Mouse (Mus musculus) bone marrow macrophage, adult 2 months (primary cell): ENCODE results near the gene Mylpf. TPM values are rescaled to one million over a fixed set of nuclear protein-coding genes. Genes with fewer than 3 reads are reported as not detected.
"Not testable (repeated sequence)": the region's sequence is repeated elsewhere in the genome, so short reads cannot be mapped to it uniquely, and the experiment has no call there.

Experiments used
- H3K27ac ChIP-seq: 2 replicates; pipeline ENCODE4 v1.5.1; 2012; ENCODE audit warnings: low read depth, low read length; ENCODE audit not compliant: insufficient read depth
- H3K4me1 ChIP-seq: 2 replicates; pipeline ENCODE4 v1.6.1; 2012; ENCODE audit warnings: low read length; ENCODE audit not compliant: control insufficient read depth, insufficient read depth
- H3K4me3 ChIP-seq: 2 replicates; pipeline ENCODE4 v1.5.1; 2012; ENCODE audit warnings: mild to moderate bottlenecking, low read length, moderate library complexity; ENCODE audit not compliant: insufficient read depth
- CTCF ChIP-seq: IDR thresholded peaks from 2 replicates; pipeline ENCODE4 v1.5.1; 2012; ENCODE audit warnings: low read depth, mild to moderate bottlenecking, low read length, moderate library complexity
- POLR2A ChIP-seq: IDR thresholded peaks from 2 replicates; pipeline ENCODE4 v1.6.1; 2012; ENCODE audit warnings: mild to moderate bottlenecking, low read depth, low read length, borderline replicate concordance
- polyA plus RNA-seq: library from polyadenylated mRNA; stranded (reverse); fragments of >200 nt; gene quantifications from 2 replicates; pipeline ENCODE4 v1.2.4, GENCODE M21; 2012; ENCODE audit not compliant: missing spikeins, insufficient read depth, insufficient read length

The Mylpf gene
- 3.9 and 6.9 TPM in 2 replicates for polyA plus RNA-seq

DNA sequence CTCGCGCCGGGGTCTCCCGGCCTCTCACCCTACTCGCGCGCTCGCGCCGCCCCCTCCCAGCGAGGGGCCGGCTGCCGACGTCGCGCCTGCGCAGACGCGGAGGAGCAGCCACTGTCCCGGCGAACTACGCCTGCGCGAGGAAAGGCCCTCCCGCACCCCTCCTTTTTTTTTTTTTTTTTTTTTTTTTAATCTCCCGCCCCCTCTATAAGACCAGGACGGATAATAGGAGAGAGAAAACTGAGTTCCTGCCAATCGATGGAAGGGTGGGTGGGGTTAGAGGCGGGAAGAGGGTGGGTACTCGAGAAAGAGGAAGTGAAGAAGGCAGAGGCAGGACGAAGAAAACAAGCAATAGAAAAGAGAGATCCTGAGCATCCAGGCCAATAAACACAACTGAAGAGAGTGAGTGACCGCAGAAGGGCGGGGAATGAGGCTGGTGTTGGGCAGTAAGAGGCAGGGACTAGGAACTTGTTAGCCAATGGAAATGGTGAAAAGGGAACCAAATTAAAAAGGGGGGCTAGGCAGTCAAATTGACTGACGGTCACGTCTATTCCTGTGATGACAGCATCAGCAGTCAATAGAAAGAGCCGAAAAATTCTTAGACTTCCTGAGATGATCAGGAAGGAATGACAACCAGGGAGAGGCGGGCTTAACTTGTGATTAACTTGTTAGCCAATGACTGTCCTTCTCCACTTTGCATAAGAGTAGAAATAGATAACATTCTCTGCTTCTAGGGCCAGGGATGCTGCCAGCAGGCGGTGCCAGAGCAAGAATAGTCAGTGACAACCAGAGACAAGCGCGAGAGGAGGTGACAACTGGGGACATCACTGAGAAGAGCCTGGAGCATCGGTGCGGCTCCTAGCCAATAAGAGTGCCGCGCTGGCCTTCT lies at the start of gene Mylpf:
Gene Mylpf (plus strand): TSS at position 338 of the 886 bp plus-strand sequence.
- TF ChIP-seq POLR2A (0 out of 2 replicates have a peak, but pooled peaks have one; percentile 24), CTCF (no peak)
- peak within 1 kb of the TSS; percentile 88 for H3K4me3 ChIP-seq
- peak within 1 kb of the TSS; percentile 83 for H3K27ac ChIP-seq
- peaks cover 13% of the 10 kb centered on the region for H3K4me1 ChIP-seq

DNA sequence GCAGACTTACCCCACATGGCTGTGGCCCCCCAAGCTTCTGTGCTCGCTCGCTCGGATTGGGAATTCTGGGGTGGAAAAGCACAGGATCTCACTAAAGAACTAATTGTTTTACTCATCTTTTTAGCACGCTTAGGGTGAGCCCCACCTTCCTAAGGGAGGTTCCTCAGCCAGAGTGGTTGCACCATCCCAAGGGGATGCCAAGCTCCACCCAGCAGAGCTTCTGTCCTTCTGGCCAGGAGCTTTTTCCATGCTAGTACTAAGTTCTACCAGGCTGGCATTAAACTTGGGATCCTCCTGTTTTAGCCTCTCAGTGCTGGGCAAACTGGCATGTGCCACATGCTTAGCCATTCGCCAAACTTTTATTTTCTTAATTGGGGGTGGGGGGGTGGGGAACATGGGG lies 46.1 kb upstream of the Mylpf start:
- no peak overlapping the region for H3K27ac ChIP-seq
- no peak for TF ChIP-seq POLR2A
- no peak for TF ChIP-seq CTCF
- peaks cover 38% of the 10 kb centered on the region for H3K4me1 ChIP-seq
- H3K4me3 ChIP-seq: no peak overlapping the region

DNA sequence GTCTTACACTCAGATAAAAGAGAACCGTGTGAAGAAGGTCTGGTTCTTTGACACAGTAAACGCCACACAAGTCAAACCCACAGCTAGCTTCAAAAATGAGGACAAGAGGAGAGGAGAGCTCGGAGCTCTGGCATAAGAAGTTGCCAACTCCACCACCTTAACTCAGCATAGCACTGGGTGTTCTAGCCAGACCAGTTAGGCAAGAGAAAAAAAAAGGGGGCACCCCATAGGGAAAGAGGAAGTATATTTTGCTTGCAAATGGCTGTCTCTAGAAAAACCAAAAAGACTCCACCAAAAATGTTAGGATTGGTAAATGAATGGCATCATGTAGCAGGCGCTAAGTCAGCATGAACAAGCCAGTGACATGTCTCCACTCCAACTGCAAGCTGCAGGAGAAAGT lies 44.7 kb upstream of the Mylpf start:
- H3K4me1 ChIP-seq: peaks cover 42% of the 10 kb centered on the region
- no peak overlapping the region for H3K4me3 ChIP-seq
- peak overlapping the region; percentile 33 for H3K27ac ChIP-seq
- no peak for TF ChIP-seq CTCF
- no peak for TF ChIP-seq POLR2A

DNA sequence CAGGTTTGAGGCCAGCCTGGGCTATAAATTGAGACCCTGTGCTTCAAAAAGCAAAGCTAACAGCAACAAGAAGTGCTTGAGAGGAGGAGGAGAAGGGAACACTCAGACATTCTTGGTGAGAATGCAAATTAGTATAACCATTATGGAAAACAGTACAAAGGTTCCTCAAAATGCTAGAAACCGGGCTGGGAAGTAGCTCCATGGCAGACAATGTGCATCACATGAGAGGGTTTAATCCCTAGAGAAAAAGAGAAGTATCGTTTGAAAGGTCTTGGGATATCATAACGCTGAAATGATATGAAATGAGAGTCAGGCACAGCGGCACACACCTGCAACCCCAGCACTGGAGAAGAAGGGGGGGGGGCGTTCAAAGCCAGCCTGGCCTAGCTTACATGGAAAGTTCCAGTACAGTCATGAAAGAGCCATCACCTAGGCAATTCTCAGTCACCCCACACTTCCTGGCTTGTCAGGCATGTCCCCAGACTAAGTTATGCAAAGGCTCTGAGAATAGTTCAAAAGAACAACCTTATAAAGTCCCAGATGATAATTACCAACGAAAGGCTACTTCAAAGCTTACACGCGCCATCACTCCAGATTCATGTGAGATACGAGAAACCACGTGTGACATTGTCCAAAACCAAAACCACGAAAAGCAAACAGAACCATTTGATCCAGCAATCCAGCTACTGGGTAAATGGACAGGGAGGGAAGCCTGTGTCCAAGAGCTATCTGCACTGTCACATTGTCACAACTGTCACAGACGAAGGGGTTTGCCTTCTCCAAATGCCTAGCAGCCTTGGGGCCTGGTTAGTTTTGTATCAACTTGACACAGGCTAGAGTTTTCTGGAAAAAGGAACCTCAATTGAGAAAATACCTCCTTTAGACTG lies 42.8 kb upstream of the Mylpf start:
- peak overlapping the region; percentile 67 for H3K27ac ChIP-seq
- no peak for TF ChIP-seq POLR2A
- TF ChIP-seq CTCF: no peak
- peaks cover 42% of the 10 kb centered on the region for H3K4me1 ChIP-seq
- no peak overlapping the region for H3K4me3 ChIP-seq

DNA sequence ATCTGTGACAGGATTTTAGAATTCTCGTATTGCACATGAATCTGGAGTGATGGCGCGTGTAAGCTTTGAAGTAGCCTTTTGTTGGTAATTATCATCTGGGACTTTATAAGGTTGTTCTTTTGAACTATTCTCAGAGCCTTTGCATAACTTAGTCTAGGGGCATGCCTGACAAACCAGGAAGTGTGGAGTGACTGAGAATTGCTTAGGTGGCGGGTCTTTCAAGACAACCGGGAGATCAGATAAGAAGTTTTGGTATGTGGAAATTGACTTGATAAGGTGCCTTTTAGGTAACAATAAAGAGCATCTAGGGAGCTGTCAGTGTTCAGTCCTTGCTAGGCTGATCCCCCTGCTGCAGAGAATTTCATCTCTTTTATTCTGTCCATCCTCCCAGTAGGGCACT lies 42.2 kb upstream of the Mylpf start:
- H3K4me3 ChIP-seq: no peak overlapping the region
- H3K4me1 ChIP-seq: peaks cover 42% of the 10 kb centered on the region
- peak overlapping the region; percentile 67 for H3K27ac ChIP-seq
- TF ChIP-seq CTCF: no peak
- TF ChIP-seq POLR2A: no peak

DNA sequence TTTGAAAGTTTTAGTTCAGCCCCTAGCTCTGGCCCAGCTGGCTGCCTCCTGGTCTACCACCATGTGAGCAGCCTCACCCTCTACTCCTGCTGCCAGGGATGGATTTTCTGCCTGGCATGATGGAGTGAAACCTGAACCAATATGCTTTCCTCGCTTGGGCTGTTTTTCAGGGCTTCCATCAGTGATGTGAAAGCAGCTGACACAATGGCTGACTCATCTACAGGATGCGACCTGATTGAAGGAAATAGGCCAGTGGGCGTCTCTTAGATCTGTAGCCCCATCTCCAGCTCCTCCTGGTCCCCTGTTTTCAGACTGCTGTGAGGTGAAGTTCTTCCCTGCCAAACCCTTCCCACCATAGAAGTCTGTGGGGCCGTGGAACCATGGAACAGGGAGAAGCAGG lies 31.8 kb upstream of the Mylpf start:
- Histone ChIP-seq H3K27ac (no peak overlapping the region), H3K4me1 (peaks cover 28% of the 10 kb centered on the region), H3K4me3 (no peak overlapping the region)
- TF ChIP-seq CTCF (no peak), POLR2A (no peak)

DNA sequence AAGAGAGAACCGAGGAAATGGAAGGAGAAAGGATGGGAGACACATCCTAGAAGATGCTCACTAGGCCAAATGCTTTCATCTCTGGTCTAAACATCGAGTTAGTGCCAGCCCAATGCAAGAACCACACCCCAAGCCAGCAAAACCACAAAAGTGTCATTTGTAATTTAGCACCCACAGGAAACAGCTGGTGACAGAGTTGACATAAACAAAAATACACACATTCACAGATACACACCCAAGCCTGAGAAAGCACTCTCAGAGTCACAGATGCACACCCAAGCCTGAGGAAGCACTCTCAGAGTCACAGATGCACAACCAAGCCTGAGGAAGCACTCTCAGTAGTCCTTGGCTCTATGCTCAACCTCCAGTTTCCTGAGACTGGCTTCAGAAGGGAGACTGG lies 27.9 kb upstream of the Mylpf start:
- Histone ChIP-seq H3K4me3 (no peak overlapping the region), H3K27ac (no peak overlapping the region), H3K4me1 (peaks cover 42% of the 10 kb centered on the region)
- TF ChIP-seq CTCF (no peak), POLR2A (no peak)

DNA sequence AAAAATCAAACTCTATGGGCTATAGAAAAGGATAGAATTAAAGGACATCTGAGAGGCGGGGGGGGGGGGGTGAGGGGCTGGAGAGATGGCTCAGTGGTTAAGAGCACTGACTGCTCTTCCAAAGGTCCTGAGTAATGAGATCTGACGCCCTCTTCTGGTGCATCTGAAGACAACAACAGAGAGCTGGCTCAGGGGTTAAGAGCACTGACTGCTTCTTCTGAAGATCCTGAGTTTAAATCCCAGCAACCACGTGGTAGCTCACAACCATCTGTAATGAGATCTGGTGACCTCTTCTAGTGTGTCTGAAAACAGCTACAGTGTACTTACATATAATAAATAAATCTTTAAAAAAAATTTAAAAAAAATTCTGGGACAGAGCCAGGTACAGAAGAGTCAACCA lies 27.0 kb upstream of the Mylpf start:
- H3K27ac ChIP-seq, H3K4me3 ChIP-seq: not testable (repeated sequence)
- H3K4me1 ChIP-seq: peaks cover 45% of the 10 kb centered on the region

DNA sequence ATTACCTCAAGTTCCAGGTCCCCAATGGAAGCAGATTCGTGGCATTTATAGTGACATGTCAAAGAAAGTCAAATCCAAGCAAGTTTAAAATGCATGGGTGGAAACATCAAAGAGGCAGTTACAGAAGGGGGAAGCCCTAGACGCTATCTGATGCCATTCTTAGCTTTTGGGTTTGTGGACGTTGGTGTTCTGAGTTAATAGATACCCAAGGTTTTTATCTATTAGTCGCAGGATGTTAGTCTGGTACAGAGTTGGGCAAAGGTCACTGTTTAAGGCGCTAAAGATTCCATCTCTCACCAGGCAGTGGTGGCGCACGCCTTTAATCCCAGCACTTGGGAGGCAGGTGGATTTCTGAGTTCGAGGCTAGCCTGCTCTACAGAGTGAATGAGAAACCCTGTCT lies 25.3 kb upstream of the Mylpf start:
- Histone ChIP-seq H3K27ac (no peak overlapping the region), H3K4me3 (no peak overlapping the region), H3K4me1 (peaks cover 32% of the 10 kb centered on the region)
- TF ChIP-seq CTCF (no peak), POLR2A (no peak)

DNA sequence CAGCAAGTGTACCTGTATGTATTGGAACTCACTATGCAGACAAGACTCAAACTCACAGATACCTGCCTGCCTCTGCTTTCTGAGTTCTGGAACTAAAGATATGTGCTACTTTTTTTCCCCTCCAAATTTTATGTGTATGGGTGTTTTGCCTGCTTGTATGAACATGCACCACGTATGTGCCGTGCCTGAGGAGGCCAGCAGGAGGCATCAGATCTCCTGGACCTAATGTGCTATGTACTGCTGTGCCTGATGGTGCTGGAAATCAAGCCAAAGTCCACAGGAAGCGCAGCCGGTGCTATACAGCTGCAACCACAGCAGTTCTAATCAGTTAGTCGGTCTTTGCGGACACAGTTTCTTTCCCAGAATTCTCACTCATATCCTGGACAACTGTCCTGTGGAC lies 24.9 kb upstream of the Mylpf start:
- Histone ChIP-seq H3K27ac (no peak overlapping the region), H3K4me1 (peaks cover 30% of the 10 kb centered on the region), H3K4me3 (no peak overlapping the region)
- no peak for TF ChIP-seq POLR2A
- TF ChIP-seq CTCF: peak; percentile 32; the same call in 1 of the 2 replicates
